Mouse (Mus musculus) hindbrain, embryonic 14.5 days (tissue): Measurements from ENCODE around the gene Serpinb6a. TPM values are rescaled to one million over a fixed set of nuclear protein-coding genes. Genes with fewer than 3 reads are reported as not detected.

Source experiments
- ATAC-seq: fragments of 200-750 bp; cut with Nextera tagmentation; 2 replicates; pipeline ENCODE4 v1.8.0; 2017; ENCODE audit warnings: moderate number of reproducible peaks, mild to moderate bottlenecking, moderate TSS enrichment, moderate library complexity; ENCODE audit not compliant: low FRiP score
- DNase-seq: peaks from one replicate; pipeline ENCODE4 v3.0.0-alpha.2; 2015; ENCODE audit warnings: low spot score
- H3K27ac ChIP-seq: fragments of 300-500 bp; sonication (generic); 2 replicates; pipeline ENCODE4 v1.5.1; 2014; ENCODE audit warnings: mild to moderate bottlenecking, moderate library complexity
- H3K27me3 ChIP-seq: fragments of 300-500 bp; sonication (generic); 2 replicates; pipeline ENCODE4 v1.6.1; 2014; ENCODE audit warnings: mild to moderate bottlenecking, low read length, mixed read lengths; ENCODE audit not compliant: control insufficient read depth, insufficient read depth
- H3K36me3 ChIP-seq: fragments of 300-500 bp; sonication (generic); replicated peaks from 2 replicates; pipeline ENCODE4 v1.6.1; 2014; ENCODE audit not compliant: control insufficient read depth, insufficient read depth
- H3K4me1 ChIP-seq: fragments of 300-500 bp; sonication (generic); replicated peaks from 2 replicates; pipeline ENCODE4 v1.6.1; 2014; ENCODE audit warnings: antibody characterized with exemption, low read length, mixed read lengths; ENCODE audit not compliant: control insufficient read depth, insufficient read depth
- H3K4me2 ChIP-seq: fragments of 300-500 bp; sonication (generic); replicated peaks from 2 replicates; pipeline ENCODE4 v1.6.1; 2014; ENCODE audit warnings: mild to moderate bottlenecking, moderate library complexity
- H3K4me3 ChIP-seq: fragments of 300-500 bp; sonication (generic); replicated peaks from 2 replicates; pipeline ENCODE4 v1.5.1; 2014; ENCODE audit warnings: mild to moderate bottlenecking, low read length
- H3K9ac ChIP-seq: fragments of 300-500 bp; sonication (generic); 2 replicates; pipeline ENCODE4 v1.6.1; 2014
- H3K9me3 ChIP-seq: fragments of 300-500 bp; sonication (generic); 2 replicates; pipeline ENCODE4 v1.6.1; 2016; ENCODE audit warnings: low read length; ENCODE audit not compliant: control insufficient read depth
- WGBS: fragments of 180-500 bp; shearing (Covaris S2); extraction: QIAGEN DNeasy Blood & Tissue Kit; methylation state at CpG from one replicate; pipeline ENCODE4 v1.1.7; 2014; 5-methylcytosine and 5-hydroxymethylcytosine counted together
- polyA plus RNA-seq: library from polyadenylated mRNA; unstranded; fragments of >200 nt; fragmentation: Nextera tagmentation; extraction: Ambion mirVana; gene quantifications from 2 replicates; pipeline ENCODE4 v1.2.1, GENCODE M21; 2014

Gene Serpinb6a
- polyA plus RNA-seq, 1 experiment from 2014 or later, result 42.1 TPM

GRCm38 (mm10) chr13:33935465-33936181, 67.0 kb downstream of the Serpinb6a start:
- Histone ChIP-seq H3K27me3 (no peaks in the 10 kb centered on the region), H3K9ac (peak overlapping the region; percentile 78), H3K4me1 (peaks cover 11% of the 10 kb centered on the region), H3K4me3 (peak overlapping the region; percentile 63), H3K9me3 (no peaks in the 10 kb centered on the region), H3K36me3 (no peaks in the 10 kb centered on the region), H3K4me2 (peak overlapping the region; percentile 92), H3K27ac (0 out of 2 replicates have a peak overlapping the region, but pooled peaks have one; percentile 26)
- peak; percentile 86 for ATAC-seq
- DNase-seq, result no peak
- under 1% methylated on average over 44 of the region's 44 CpGs for WGBS

- no peak overlapping the region for H3K27ac ChIP-seq
- 78% methylated on average over 6 of the region's 6 CpGs for WGBS
- H3K27me3 ChIP-seq, result no peaks in the 10 kb centered on the region
- H3K4me1 ChIP-seq, result peaks cover 11% of the 10 kb centered on the region
- H3K36me3 ChIP-seq, result no peaks in the 10 kb centered on the region; the same call in 1 of the 2 replicates
- H3K4me2 ChIP-seq, result peak overlapping the region; percentile 92
- 0 out of 2 replicates have a peak overlapping the region, but pooled peaks have one; percentile 78 for H3K9ac ChIP-seq
- DNase-seq (no peak), ATAC-seq (no peak)
- H3K9me3 ChIP-seq, result no peaks in the 10 kb centered on the region
- peak overlapping the region; percentile 63; the same call in 1 of the 2 replicates for H3K4me3 ChIP-seq
Measured at GRCm38 (mm10) chr13:33934743-33935142, 67.9 kb downstream of the Serpinb6a start.

GRCm38 (mm10) chr13:33930912-33931311, 71.7 kb downstream of the Serpinb6a start:
- Histone ChIP-seq H3K4me2 (no peak overlapping the region), H3K27me3 (no peaks in the 10 kb centered on the region), H3K4me1 (peaks cover 7% of the 10 kb centered on the region), H3K27ac (no peak overlapping the region), H3K36me3 (no peaks in the 10 kb centered on the region; the same call in 1 of the 2 replicates), H3K9me3 (no peaks in the 10 kb centered on the region), H3K4me3 (no peak overlapping the region), H3K9ac (no peak overlapping the region)
- DNase-seq (no peak), ATAC-seq (no peak)
- 93% methylated on average over 3 of the region's 3 CpGs for WGBS

- H3K36me3 ChIP-seq, result no peaks in the 10 kb centered on the region; the same call in 1 of the 2 replicates
- H3K27ac ChIP-seq, result no peak overlapping the region
- H3K4me1 ChIP-seq, result peaks cover 4% of the 10 kb centered on the region; the same call in 1 of the 2 replicates
- no peak for ATAC-seq
- H3K27me3 ChIP-seq, result no peaks in the 10 kb centered on the region
- no peak for DNase-seq
- no peaks in the 10 kb centered on the region for H3K9me3 ChIP-seq
- H3K4me2 ChIP-seq, result no peak overlapping the region
- 77% methylated on average over 2 of the region's 2 CpGs for WGBS
- no peak overlapping the region for H3K9ac ChIP-seq
- H3K4me3 ChIP-seq, result no peak overlapping the region
Measured at GRCm38 (mm10) chr13:33930281-33930680, 72.3 kb downstream of the Serpinb6a start.

- no peaks in the 10 kb centered on the region for H3K9me3 ChIP-seq
- WGBS, result 92% methylated on average over 5 of the region's 5 CpGs
- H3K4me1 ChIP-seq, result no peaks in the 10 kb centered on the region
- ATAC-seq, result no peak
- no peak for DNase-seq
- no peak overlapping the region for H3K4me2 ChIP-seq
- no peak overlapping the region for H3K4me3 ChIP-seq
- H3K9ac ChIP-seq, result no peak overlapping the region
- peaks cover 23% of the 10 kb centered on the region for H3K36me3 ChIP-seq
- no peak overlapping the region for H3K27ac ChIP-seq
- H3K27me3 ChIP-seq, result no peaks in the 10 kb centered on the region
Measured at GRCm38 (mm10) chr13:33921699-33922098, 80.9 kb downstream of the Serpinb6a start.

GRCm38 (mm10) chr13:33921041-33921440, 81.6 kb downstream of the Serpinb6a start:
- DNase-seq (no peak), ATAC-seq (no peak)
- no peaks in the 10 kb centered on the region for H3K9me3 ChIP-seq
- H3K4me3 ChIP-seq, result no peak overlapping the region
- no peaks in the 10 kb centered on the region for H3K27me3 ChIP-seq
- H3K4me2 ChIP-seq, result no peak overlapping the region
- 86% methylated on average over 6 of the region's 6 CpGs for WGBS
- H3K4me1 ChIP-seq, result no peaks in the 10 kb centered on the region
- no peak overlapping the region for H3K27ac ChIP-seq
- H3K9ac ChIP-seq, result no peak overlapping the region
- H3K36me3 ChIP-seq, result peaks cover 27% of the 10 kb centered on the region

- DNase-seq (no peak), ATAC-seq (no peak)
- Histone ChIP-seq H3K36me3 (no peaks in the 10 kb centered on the region), H3K27ac (no peak overlapping the region), H3K4me1 (no peaks in the 10 kb centered on the region), H3K4me3 (no peak overlapping the region), H3K27me3 (no peaks in the 10 kb centered on the region), H3K9me3 (no peaks in the 10 kb centered on the region), H3K4me2 (no peak overlapping the region), H3K9ac (no peak overlapping the region)
- WGBS, result 83% methylated on average over 3 of the region's 3 CpGs
Measured at GRCm38 (mm10) chr13:33906821-33907220, 95.8 kb downstream of the Serpinb6a start.

GRCm38 (mm10) chr13:33905176-33905954, 97.2 kb downstream of the Serpinb6a start, which contains the start of gene Serpinb6c:
Serpinb6c (minus strand) TSS chr13:33905708.
- Histone ChIP-seq H3K36me3 (no peaks in the 10 kb centered on the region), H3K9me3 (no peaks in the 10 kb centered on the region), H3K27me3 (no peaks in the 10 kb centered on the region), H3K4me2 (no peak within 1 kb of the TSS), H3K4me3 (no peak within 1 kb of the TSS), H3K9ac (no peak within 1 kb of the TSS), H3K4me1 (no peaks in the 10 kb centered on the region), H3K27ac (no peak within 1 kb of the TSS)
- DNase-seq (no peak), ATAC-seq (no peak)
- 78% methylated on average over 18 of the region's 18 CpGs for WGBS

GRCm38 (mm10) chr13:33903290-33903689, 99.3 kb downstream of the Serpinb6a start:
- Histone ChIP-seq H3K4me1 (no peaks in the 10 kb centered on the region), H3K36me3 (no peaks in the 10 kb centered on the region), H3K4me3 (no peak overlapping the region), H3K9ac (no peak overlapping the region), H3K4me2 (no peak overlapping the region), H3K27me3 (no peaks in the 10 kb centered on the region), H3K27ac (no peak overlapping the region), H3K9me3 (no peaks in the 10 kb centered on the region)
- 94% methylated on average over 2 of the region's 2 CpGs for WGBS
- ATAC-seq, result no peak
- no peak for DNase-seq
